Mouse (Mus musculus): Measurements from ENCODE around the gene D630003M21Rik. TPM values are rescaled to one million over a fixed set of nuclear protein-coding genes. Genes with fewer than 3 reads are reported as not detected.

The D630003M21Rik gene
- total and polyA plus RNA-seq, 2 experiments from 2014 or later = 1.1 to 5.5 TPM

DNA sequence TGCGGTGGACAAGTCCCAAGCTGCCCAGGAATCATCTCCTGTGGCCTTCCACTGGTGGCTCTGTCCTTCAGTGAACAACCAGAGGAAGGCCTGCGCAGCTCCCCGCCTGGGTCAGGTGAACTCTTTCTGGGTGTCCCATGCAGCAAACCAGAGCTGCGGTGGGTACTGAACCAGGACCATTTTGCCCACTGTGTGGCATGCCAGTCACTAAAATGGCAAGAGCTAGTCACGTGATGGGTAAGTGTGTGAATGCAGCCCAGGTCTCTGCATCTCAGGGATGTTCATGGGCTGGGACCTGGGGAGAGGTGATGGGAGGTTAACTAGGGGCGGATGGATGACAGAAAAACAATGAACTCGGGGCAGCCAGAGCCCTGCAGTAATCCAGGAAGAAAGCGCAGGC, 41.0 kb upstream of the D630003M21Rik start:
- no peak overlapping the region for H3K4me3 ChIP-seq (ENCODE audit: low read depth, low read length)
- DNase-seq (ENCODE audit: low spot score) = no peak
- no peak for TF ChIP-seq CTCF (IDR thresholded peaks at IDR 0.05)
- H3K4me2 ChIP-seq (ENCODE audit: low read depth, low read length, poor library complexity, severe bottlenecking) = no peak overlapping the region
- no peaks in the 10 kb centered on the region for H3K9me3 ChIP-seq (ENCODE audit: low read length)
- 74% methylated on average over 8 of the region's 8 CpGs for WGBS
- H3K9ac ChIP-seq (replicated peaks; ENCODE audit: low read length, poor library complexity, severe bottlenecking) = no peak overlapping the region
- no peak for ATAC-seq (ENCODE audit: low FRiP score)
- H3K36me3 ChIP-seq (ENCODE audit: insufficient read depth, low read length) = no peaks in the 10 kb centered on the region
- H3K4me1 ChIP-seq (ENCODE audit: insufficient read depth, low read length) = no peaks in the 10 kb centered on the region
- no peak overlapping the region for H3K27ac ChIP-seq (ENCODE audit: low read depth, low read length)
- no peaks in the 10 kb centered on the region for H3K27me3 ChIP-seq (ENCODE audit: insufficient read depth, low read length)

DNA sequence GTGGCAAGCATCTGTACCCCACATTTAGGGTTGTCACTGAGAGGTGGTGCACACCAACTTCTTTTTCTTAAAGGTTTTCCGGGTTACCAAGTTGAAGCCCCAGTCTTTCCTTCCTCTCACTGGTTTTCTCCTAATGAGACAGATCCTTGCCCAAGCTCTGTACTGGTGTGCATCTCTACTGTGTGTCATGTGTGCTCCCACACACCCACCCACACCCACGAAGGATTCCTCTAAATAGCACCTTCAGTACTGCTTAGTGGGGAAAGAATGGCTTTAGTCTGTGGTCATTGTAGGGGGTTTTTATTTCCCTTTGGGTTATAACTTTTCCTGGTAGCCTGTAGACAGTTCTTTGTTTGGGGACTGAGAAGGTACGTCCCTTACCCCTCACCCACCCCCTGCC, 35.9 kb upstream of the D630003M21Rik start:
- ATAC-seq (ENCODE audit: low FRiP score) (no peak), DNase-seq (ENCODE audit: low spot score) (no peak)
- Histone ChIP-seq H3K9ac (replicated peaks; ENCODE audit: low read length, poor library complexity, severe bottlenecking) (no peak overlapping the region), H3K4me2 (ENCODE audit: low read depth, low read length, poor library complexity, severe bottlenecking) (no peak overlapping the region), H3K4me1 (ENCODE audit: insufficient read depth, low read length) (no peaks in the 10 kb centered on the region), H3K9me3 (ENCODE audit: low read length) (no peaks in the 10 kb centered on the region), H3K27me3 (ENCODE audit: insufficient read depth, low read length) (no peaks in the 10 kb centered on the region), H3K36me3 (ENCODE audit: insufficient read depth, low read length) (no peaks in the 10 kb centered on the region), H3K27ac (ENCODE audit: low read depth, low read length) (no peak overlapping the region), H3K4me3 (ENCODE audit: low read depth, low read length) (no peak overlapping the region)
- 84% methylated on average over 3 of the region's 3 CpGs for WGBS
- no peak for TF ChIP-seq CTCF (IDR thresholded peaks at IDR 0.05)

DNA sequence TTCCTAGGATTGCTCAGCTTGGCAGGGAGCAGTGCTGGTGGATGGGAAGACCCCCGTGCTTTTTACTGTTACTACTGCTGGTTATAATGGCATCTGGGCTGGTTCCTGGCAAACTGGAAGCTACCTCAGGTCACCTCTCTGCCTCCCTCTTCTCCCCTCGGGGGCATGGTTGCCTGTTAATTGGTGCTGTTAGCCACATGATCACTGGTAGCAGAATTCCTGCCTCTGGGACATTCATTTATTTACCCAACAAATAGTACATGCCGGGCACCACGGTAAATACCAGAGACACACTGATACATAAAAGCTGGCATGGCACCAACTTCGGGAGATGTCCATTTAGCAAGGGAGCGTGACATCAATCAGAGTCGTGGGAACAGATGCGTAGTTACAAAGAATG, 30.5 kb upstream of the D630003M21Rik start:
- no peaks in the 10 kb centered on the region for H3K4me1 ChIP-seq (ENCODE audit: insufficient read depth, low read length)
- ATAC-seq (ENCODE audit: low FRiP score) = no peak
- no peak for TF ChIP-seq CTCF (IDR thresholded peaks at IDR 0.05)
- no peak overlapping the region for H3K27ac ChIP-seq (ENCODE audit: low read depth, low read length)
- WGBS = 77% methylated on average over 8 of the region's 8 CpGs
- H3K36me3 ChIP-seq (ENCODE audit: insufficient read depth, low read length) = no peaks in the 10 kb centered on the region
- DNase-seq (ENCODE audit: low spot score) = no peak
- H3K9ac ChIP-seq (replicated peaks; ENCODE audit: low read length, poor library complexity, severe bottlenecking) = no peak overlapping the region
- no peak overlapping the region for H3K4me2 ChIP-seq (ENCODE audit: low read depth, low read length, poor library complexity, severe bottlenecking)
- no peak overlapping the region for H3K4me3 ChIP-seq (ENCODE audit: low read depth, low read length)
- H3K27me3 ChIP-seq (ENCODE audit: insufficient read depth, low read length) = no peaks in the 10 kb centered on the region
- H3K9me3 ChIP-seq (ENCODE audit: low read length) = no peaks in the 10 kb centered on the region

DNA sequence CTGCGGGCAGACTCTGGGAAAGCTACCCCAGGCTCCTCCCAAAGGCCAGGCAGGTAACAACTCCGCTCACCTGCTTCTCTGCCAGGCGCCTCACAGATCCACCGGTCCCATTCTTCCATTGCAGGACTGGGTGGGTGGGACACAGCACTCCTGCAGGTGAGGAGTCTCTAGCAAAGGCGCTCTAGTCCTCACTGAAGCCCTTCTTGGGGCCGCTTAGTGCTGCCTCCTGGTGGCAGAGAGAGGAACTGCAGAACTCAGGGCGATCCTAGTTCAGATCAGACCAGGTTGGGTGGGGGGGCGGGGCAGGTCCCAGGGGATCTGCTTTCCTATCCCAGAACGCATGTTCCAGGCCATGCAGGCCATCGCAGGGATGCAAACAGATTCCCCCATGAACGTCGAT, 29.8 kb upstream of the D630003M21Rik start:
- H3K27ac ChIP-seq (ENCODE audit: low read depth, low read length) = no peak overlapping the region
- H3K9me3 ChIP-seq (ENCODE audit: low read length) = no peaks in the 10 kb centered on the region
- no peaks in the 10 kb centered on the region for H3K27me3 ChIP-seq (ENCODE audit: insufficient read depth, low read length)
- peak; percentile 63 for DNase-seq (ENCODE audit: low spot score)
- no peak overlapping the region for H3K9ac ChIP-seq (replicated peaks; ENCODE audit: low read length, poor library complexity, severe bottlenecking)
- WGBS = 15% methylated on average over 12 of the region's 12 CpGs
- ATAC-seq (ENCODE audit: low FRiP score) = no peak
- TF ChIP-seq CTCF (IDR thresholded peaks at IDR 0.05) = peak; percentile 78
- no peak overlapping the region for H3K4me2 ChIP-seq (ENCODE audit: low read depth, low read length, poor library complexity, severe bottlenecking)
- H3K36me3 ChIP-seq (ENCODE audit: insufficient read depth, low read length) = no peaks in the 10 kb centered on the region
- H3K4me3 ChIP-seq (ENCODE audit: low read depth, low read length) = no peak overlapping the region
- H3K4me1 ChIP-seq (ENCODE audit: insufficient read depth, low read length) = no peaks in the 10 kb centered on the region

DNA sequence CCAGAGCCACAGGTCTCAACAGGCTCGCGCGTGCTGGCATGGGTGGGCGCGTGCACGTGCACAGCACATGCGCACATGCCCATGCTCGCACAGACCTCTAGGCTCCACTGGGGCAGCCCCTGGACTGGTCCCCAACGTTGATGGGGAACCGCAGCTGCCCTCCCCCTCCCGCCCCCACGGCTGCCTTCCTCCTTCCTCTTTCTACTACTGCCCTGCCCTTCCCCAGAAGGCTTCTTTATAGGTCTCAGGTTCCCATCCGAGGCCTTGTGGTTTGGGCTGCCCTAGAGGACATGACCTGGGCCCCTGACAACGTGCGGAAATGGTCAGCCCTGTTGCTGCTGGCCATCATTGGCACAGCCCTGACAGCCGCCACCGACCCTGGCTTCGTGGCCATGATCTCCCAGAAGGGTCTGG, 29.0 kb upstream of the D630003M21Rik start, which contains the start of gene Bpi:
Gene Bpi (plus strand): TSS at position 90 of the 414 bp plus-strand sequence.
- Histone ChIP-seq H3K4me3 (ENCODE audit: low read depth, low read length) (no peak within 1 kb of the TSS), H3K4me1 (ENCODE audit: insufficient read depth, low read length) (no peaks in the 10 kb centered on the region), H3K9ac (replicated peaks; ENCODE audit: low read length, poor library complexity, severe bottlenecking) (no peak within 1 kb of the TSS), H3K4me2 (ENCODE audit: low read depth, low read length, poor library complexity, severe bottlenecking) (no peak within 1 kb of the TSS), H3K27ac (ENCODE audit: low read depth, low read length) (no peak within 1 kb of the TSS), H3K9me3 (ENCODE audit: low read length) (no peaks in the 10 kb centered on the region), H3K27me3 (ENCODE audit: insufficient read depth, low read length) (no peaks in the 10 kb centered on the region), H3K36me3 (ENCODE audit: insufficient read depth, low read length) (no peaks in the 10 kb centered on the region)
- DNase-seq (ENCODE audit: low spot score) (no peak), ATAC-seq (ENCODE audit: low FRiP score) (no peak)
- 81% methylated on average over 18 of the region's 18 CpGs for WGBS
- TF ChIP-seq CTCF (IDR thresholded peaks at IDR 0.05) = no peak

DNA sequence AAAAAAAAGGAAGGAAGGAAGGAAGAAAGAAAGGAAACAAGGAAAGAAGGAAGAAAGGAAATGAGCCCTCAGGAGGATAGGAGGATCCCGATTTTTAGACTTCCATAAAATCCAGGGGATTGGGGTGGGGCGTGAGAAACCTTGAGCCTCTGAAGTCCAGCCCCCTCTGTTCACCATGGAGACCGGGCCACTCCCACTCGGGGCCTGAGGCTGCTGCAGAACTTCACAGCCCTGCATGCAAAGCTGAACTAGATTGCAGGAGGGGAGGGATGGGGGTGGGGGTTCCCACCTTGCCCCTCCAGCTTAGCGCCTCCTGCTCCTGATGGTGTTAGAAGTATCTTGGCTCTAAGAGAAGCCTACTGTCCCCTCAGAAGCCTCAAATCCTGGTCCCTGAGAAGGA, 27.9 kb upstream of the D630003M21Rik start:
- no peak for DNase-seq (ENCODE audit: low spot score)
- no peaks in the 10 kb centered on the region for H3K9me3 ChIP-seq (ENCODE audit: low read length)
- H3K4me2 ChIP-seq (ENCODE audit: low read depth, low read length, poor library complexity, severe bottlenecking) = no peak overlapping the region
- H3K9ac ChIP-seq (replicated peaks; ENCODE audit: low read length, poor library complexity, severe bottlenecking) = no peak overlapping the region
- no peaks in the 10 kb centered on the region for H3K36me3 ChIP-seq (ENCODE audit: insufficient read depth, low read length)
- TF ChIP-seq CTCF (IDR thresholded peaks at IDR 0.05) = no peak
- H3K4me1 ChIP-seq (ENCODE audit: insufficient read depth, low read length) = no peaks in the 10 kb centered on the region
- WGBS = 18% methylated on average over 5 of the region's 5 CpGs
- H3K27me3 ChIP-seq (ENCODE audit: insufficient read depth, low read length) = no peaks in the 10 kb centered on the region
- no peak overlapping the region for H3K27ac ChIP-seq (ENCODE audit: low read depth, low read length)
- no peak overlapping the region for H3K4me3 ChIP-seq (ENCODE audit: low read depth, low read length)
- ATAC-seq (ENCODE audit: low FRiP score) = no peak

Measured in midbrain, postnatal 0 days (tissue).